Mouse (Mus musculus): ENCODE data around the gene Nhlrc3. TPM values are rescaled to one million over a fixed set of nuclear protein-coding genes. Genes with fewer than 3 reads are reported as not detected.

The Nhlrc3 gene
- polyA plus RNA-seq, 1 experiment from 2014 or later, result 4.0 TPM

- Histone ChIP-seq H3K4me2 (no peak overlapping the region), H3K36me3 (peaks cover 88% of the 10 kb centered on the region), H3K27me3 (no peaks in the 10 kb centered on the region), H3K9ac (no peak overlapping the region), H3K27ac (no peak overlapping the region), H3K9me3 (replicated peaks) (no peaks in the 10 kb centered on the region), H3K4me1 (replicated peaks) (0 out of 2 replicates have a peak, but pooled peaks cover 3% of the 10 kb centered on the region), H3K4me3 (no peak overlapping the region)
- ATAC-seq (replicated peaks; ENCODE audit: insufficient number of reproducible peaks, insufficient read depth, low FRiP score, low read depth), result no peak
- 86% methylated on average over 6 of the region's 6 CpGs for WGBS
These were observed 9.1 kb downstream of the Nhlrc3 start for GRCm38 (mm10) chr3:53454005-53454404.

GRCm38 (mm10) chr3:53453346-53453745 is 9.8 kb downstream of the Nhlrc3 start:
- Histone ChIP-seq H3K4me3 (no peak overlapping the region), H3K9ac (no peak overlapping the region), H3K27ac (no peak overlapping the region), H3K36me3 (peaks cover 83% of the 10 kb centered on the region), H3K9me3 (replicated peaks) (no peaks in the 10 kb centered on the region), H3K27me3 (no peaks in the 10 kb centered on the region), H3K4me2 (no peak overlapping the region), H3K4me1 (replicated peaks) (0 out of 2 replicates have a peak, but pooled peaks cover 3% of the 10 kb centered on the region)
- ATAC-seq (replicated peaks; ENCODE audit: insufficient number of reproducible peaks, insufficient read depth, low FRiP score, low read depth), result no peak
- WGBS, result 85% methylated on average over 7 of the region's 7 CpGs

GRCm38 (mm10) chr3:53452351-53452750 is 10.8 kb downstream of the Nhlrc3 start:
- H3K4me2 ChIP-seq, result no peak overlapping the region
- H3K9me3 ChIP-seq (replicated peaks), result no peaks in the 10 kb centered on the region
- no peak overlapping the region for H3K9ac ChIP-seq
- no peak overlapping the region for H3K4me3 ChIP-seq
- 92% methylated on average over 10 of the region's 10 CpGs for WGBS
- H3K36me3 ChIP-seq, result peaks cover 73% of the 10 kb centered on the region
- ATAC-seq (replicated peaks; ENCODE audit: insufficient number of reproducible peaks, insufficient read depth, low FRiP score, low read depth), result no peak
- no peaks in the 10 kb centered on the region for H3K27me3 ChIP-seq
- no peak overlapping the region for H3K27ac ChIP-seq
- H3K4me1 ChIP-seq (replicated peaks), result 0 out of 2 replicates have a peak, but pooled peaks cover 3% of the 10 kb centered on the region

- H3K9me3 ChIP-seq (replicated peaks), result no peaks in the 10 kb centered on the region
- no peak overlapping the region for H3K9ac ChIP-seq
- H3K4me3 ChIP-seq, result no peak overlapping the region
- H3K27me3 ChIP-seq, result no peaks in the 10 kb centered on the region
- H3K27ac ChIP-seq, result no peak overlapping the region
- ATAC-seq (replicated peaks; ENCODE audit: insufficient number of reproducible peaks, insufficient read depth, low FRiP score, low read depth), result no peak
- H3K36me3 ChIP-seq, result peaks cover 56% of the 10 kb centered on the region
- H3K4me2 ChIP-seq, result no peak overlapping the region
- 89% methylated on average over 11 of the region's 11 CpGs for whole genome bisulfite sequencing
- H3K4me1 ChIP-seq (replicated peaks), result 0 out of 2 replicates have a peak, but pooled peaks cover 3% of the 10 kb centered on the region
These were observed 12.5 kb downstream of the Nhlrc3 start for GRCm38 (mm10) chr3:53450666-53451065.

GRCm38 (mm10) chr3:53448208-53448607 is 14.9 kb downstream of the Nhlrc3 start:
- Histone ChIP-seq H3K9ac (no peak overlapping the region), H3K27me3 (no peaks in the 10 kb centered on the region), H3K4me1 (replicated peaks) (0 out of 2 replicates have a peak, but pooled peaks cover 3% of the 10 kb centered on the region), H3K36me3 (peaks cover 34% of the 10 kb centered on the region), H3K4me3 (no peak overlapping the region), H3K27ac (no peak overlapping the region), H3K9me3 (replicated peaks) (no peaks in the 10 kb centered on the region), H3K4me2 (no peak overlapping the region)
- WGBS, result 24% methylated on average over 2 of the region's 2 CpGs
- no peak for ATAC-seq (replicated peaks; ENCODE audit: insufficient number of reproducible peaks, insufficient read depth, low FRiP score, low read depth)

- Histone ChIP-seq H3K9ac (no peak overlapping the region), H3K4me2 (no peak overlapping the region), H3K27me3 (no peaks in the 10 kb centered on the region), H3K9me3 (replicated peaks) (no peaks in the 10 kb centered on the region), H3K4me1 (replicated peaks) (0 out of 2 replicates have a peak, but pooled peaks cover 3% of the 10 kb centered on the region), H3K36me3 (peaks cover 20% of the 10 kb centered on the region), H3K27ac (no peak overlapping the region), H3K4me3 (no peak overlapping the region)
- 86% methylated on average over 3 of the region's 3 CpGs for WGBS
- ATAC-seq (replicated peaks; ENCODE audit: insufficient number of reproducible peaks, insufficient read depth, low FRiP score, low read depth), result no peak
These were observed 16.3 kb downstream of the Nhlrc3 start for GRCm38 (mm10) chr3:53446801-53447200.

GRCm38 (mm10) chr3:53445540-53445939 is 17.6 kb downstream of the Nhlrc3 start:
- Histone ChIP-seq H3K36me3 (peaks cover 8% of the 10 kb centered on the region; the same call in 1 of the 2 replicates), H3K27me3 (no peaks in the 10 kb centered on the region), H3K4me2 (no peak overlapping the region), H3K27ac (no peak overlapping the region), H3K4me1 (replicated peaks) (no peaks in the 10 kb centered on the region), H3K4me3 (no peak overlapping the region), H3K9ac (no peak overlapping the region), H3K9me3 (replicated peaks) (no peaks in the 10 kb centered on the region)
- ATAC-seq (replicated peaks; ENCODE audit: insufficient number of reproducible peaks, insufficient read depth, low FRiP score, low read depth), result no peak
- 83% methylated on average over 5 of the region's 5 CpGs for WGBS

GRCm38 (mm10) chr3:53436550-53436949 is 26.6 kb downstream of the Nhlrc3 start:
- Histone ChIP-seq H3K27me3 (no peaks in the 10 kb centered on the region), H3K4me2 (no peak overlapping the region), H3K9ac (no peak overlapping the region), H3K4me1 (replicated peaks) (no peaks in the 10 kb centered on the region), H3K9me3 (replicated peaks) (no peaks in the 10 kb centered on the region), H3K36me3 (no peaks in the 10 kb centered on the region), H3K27ac (no peak overlapping the region), H3K4me3 (no peak overlapping the region)
- 70% methylated on average over 5 of the region's 5 CpGs for WGBS
- ATAC-seq (replicated peaks; ENCODE audit: insufficient number of reproducible peaks, insufficient read depth, low FRiP score, low read depth), result no peak

GRCm38 (mm10) chr3:53434610-53435009 is 28.5 kb downstream of the Nhlrc3 start:
- Histone ChIP-seq H3K4me1 (replicated peaks) (no peaks in the 10 kb centered on the region), H3K4me2 (no peak overlapping the region), H3K27me3 (no peaks in the 10 kb centered on the region), H3K27ac (no peak overlapping the region), H3K36me3 (no peaks in the 10 kb centered on the region), H3K4me3 (no peak overlapping the region), H3K9ac (no peak overlapping the region), H3K9me3 (replicated peaks) (no peaks in the 10 kb centered on the region)
- WGBS, result 77% methylated on average over 3 of the region's 3 CpGs
- no peak for ATAC-seq (replicated peaks; ENCODE audit: insufficient number of reproducible peaks, insufficient read depth, low FRiP score, low read depth)

- H3K9ac ChIP-seq, result no peak overlapping the region
- H3K4me1 ChIP-seq (replicated peaks), result peaks cover 8% of the 10 kb centered on the region; the same call in 1 of the 2 replicates
- no peak overlapping the region for H3K4me2 ChIP-seq
- H3K4me3 ChIP-seq, result no peak overlapping the region
- no peaks in the 10 kb centered on the region for H3K27me3 ChIP-seq
- no peaks in the 10 kb centered on the region for H3K9me3 ChIP-seq (replicated peaks)
- H3K27ac ChIP-seq, result no peak overlapping the region
- H3K36me3 ChIP-seq, result no peaks in the 10 kb centered on the region
- no peak for ATAC-seq (replicated peaks; ENCODE audit: insufficient number of reproducible peaks, insufficient read depth, low FRiP score, low read depth)
- 54% methylated on average over 4 of the region's 4 CpGs for WGBS
These were observed 39.6 kb downstream of the Nhlrc3 start for GRCm38 (mm10) chr3:53423576-53423975.

GRCm38 (mm10) chr3:53422691-53423090 is 40.4 kb downstream of the Nhlrc3 start:
- WGBS, result 44% methylated on average over 1 of the region's 1 CpGs
- Histone ChIP-seq H3K9me3 (replicated peaks) (no peaks in the 10 kb centered on the region), H3K4me3 (no peak overlapping the region), H3K4me1 (replicated peaks) (peaks cover 8% of the 10 kb centered on the region; the same call in 1 of the 2 replicates), H3K4me2 (no peak overlapping the region), H3K9ac (no peak overlapping the region), H3K27me3 (no peaks in the 10 kb centered on the region), H3K36me3 (no peaks in the 10 kb centered on the region), H3K27ac (no peak overlapping the region)
- ATAC-seq (replicated peaks; ENCODE audit: insufficient number of reproducible peaks, insufficient read depth, low FRiP score, low read depth), result no peak

GRCm38 (mm10) chr3:53421656-53422055 is 41.5 kb downstream of the Nhlrc3 start:
- Histone ChIP-seq H3K9ac (no peak overlapping the region), H3K27me3 (no peaks in the 10 kb centered on the region), H3K4me1 (replicated peaks) (peaks cover 8% of the 10 kb centered on the region; the same call in 1 of the 2 replicates), H3K36me3 (no peaks in the 10 kb centered on the region), H3K9me3 (replicated peaks) (no peaks in the 10 kb centered on the region), H3K27ac (no peak overlapping the region), H3K4me3 (no peak overlapping the region), H3K4me2 (no peak overlapping the region)
- ATAC-seq (replicated peaks; ENCODE audit: insufficient number of reproducible peaks, insufficient read depth, low FRiP score, low read depth), result no peak
- 83% methylated on average over 12 of the region's 12 CpGs for WGBS

All from heart, embryonic 15.5 days (tissue).